Mouse (Mus musculus) lung, postnatal 14 days (tissue): ENCODE results near the gene Fam81a.
A peak's percentile ranks its signal among the peaks of the same experiment; 100 is the strongest.

Source experiments
- DNase-seq: peaks from one replicate; pipeline ENCODE4 v3.0.0; 2021

The Fam81a gene

DNA sequence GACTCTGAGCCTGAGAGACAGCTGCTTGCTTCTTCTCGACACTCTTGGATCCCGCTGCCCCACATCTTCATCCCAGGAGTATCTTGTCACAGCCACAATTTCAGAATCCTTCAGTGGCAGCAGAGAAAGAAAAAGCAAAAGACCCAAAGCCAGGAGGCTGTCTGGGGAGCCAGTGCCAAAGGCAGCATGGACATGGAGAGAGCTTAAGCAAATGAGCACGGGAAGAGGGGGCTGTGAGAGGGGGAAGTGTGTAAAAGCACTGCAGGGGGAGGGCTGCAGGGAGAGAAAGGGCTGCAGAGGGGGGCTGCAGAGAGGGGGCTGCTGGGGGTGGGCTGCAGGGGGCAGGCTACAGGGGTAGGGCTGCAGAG is 93.0 kb downstream of the Fam81a start:
- no peak for DNase-seq

DNA sequence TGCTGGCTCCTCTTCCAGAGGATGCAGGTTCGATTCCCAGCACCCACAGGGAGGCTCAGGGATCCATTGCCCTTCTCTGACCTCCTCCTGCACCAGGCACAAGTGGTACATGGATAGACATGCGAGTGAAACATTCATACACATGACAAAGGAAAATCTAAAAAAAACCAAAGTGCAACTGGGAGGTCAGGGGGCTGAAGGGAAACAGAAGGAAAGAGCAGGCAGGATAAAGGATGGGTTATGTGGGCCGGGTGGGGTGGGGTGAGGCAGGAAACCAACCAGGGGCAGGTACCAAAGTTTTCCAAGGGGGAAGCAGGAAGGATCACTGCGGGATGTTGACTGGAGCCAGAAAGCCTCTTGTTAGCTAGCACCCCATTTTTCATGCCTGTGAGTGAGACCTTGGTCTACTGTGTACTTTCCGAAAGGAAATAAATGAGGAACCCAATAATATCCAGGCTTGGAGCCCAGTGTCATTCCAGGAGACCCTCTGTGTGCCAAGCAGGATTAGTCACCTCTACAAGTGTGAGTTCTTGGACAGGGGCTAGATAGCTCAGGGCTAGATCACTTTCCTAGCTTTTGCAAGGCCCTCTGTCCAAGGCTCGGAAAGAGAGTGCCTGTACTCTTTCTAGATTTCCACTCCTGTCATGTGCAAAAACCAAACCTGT is 93.5 kb downstream of the Fam81a start:
- peak; percentile 6 for DNase-seq

DNA sequence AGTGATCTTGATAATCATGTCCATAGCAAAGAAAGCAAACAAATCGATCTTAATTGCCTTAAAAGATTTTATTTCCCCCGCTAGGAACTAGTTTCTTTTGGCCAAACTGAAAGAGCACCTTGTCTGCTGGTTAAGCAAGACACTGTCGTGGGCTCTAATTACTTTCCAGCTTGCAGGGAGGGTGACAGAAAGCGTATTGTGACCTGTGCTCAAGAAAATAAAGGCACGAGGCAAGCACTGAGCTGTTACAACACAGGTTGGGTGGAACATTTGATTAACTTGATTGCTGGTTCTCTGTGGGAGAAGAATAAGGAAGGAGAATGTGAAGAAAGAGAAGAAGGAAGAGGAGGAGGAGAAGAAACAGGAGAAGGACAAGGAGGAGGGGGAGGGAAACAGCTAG is 94.1 kb downstream of the Fam81a start:
- DNase-seq: no peak

DNA sequence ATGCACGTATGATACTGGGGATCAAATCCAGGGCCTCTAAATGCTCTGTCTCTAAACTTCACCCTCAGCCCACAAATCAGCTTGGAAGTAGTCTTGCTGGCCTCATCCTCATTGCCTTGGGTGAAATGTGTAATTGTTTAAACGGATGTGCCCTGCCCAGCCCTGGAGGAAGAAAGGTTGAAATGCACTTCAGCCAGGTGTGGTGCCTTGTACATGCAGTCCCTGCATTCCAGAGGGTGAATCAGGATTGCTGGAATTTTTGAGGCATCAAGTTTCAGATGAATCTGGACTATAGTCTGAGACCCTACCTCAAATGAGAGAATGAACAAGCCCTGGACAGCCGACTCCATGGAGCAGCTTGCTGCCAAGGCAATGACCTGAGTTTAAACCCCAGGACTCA is 94.5 kb downstream of the Fam81a start:
- DNase-seq: no peak

DNA sequence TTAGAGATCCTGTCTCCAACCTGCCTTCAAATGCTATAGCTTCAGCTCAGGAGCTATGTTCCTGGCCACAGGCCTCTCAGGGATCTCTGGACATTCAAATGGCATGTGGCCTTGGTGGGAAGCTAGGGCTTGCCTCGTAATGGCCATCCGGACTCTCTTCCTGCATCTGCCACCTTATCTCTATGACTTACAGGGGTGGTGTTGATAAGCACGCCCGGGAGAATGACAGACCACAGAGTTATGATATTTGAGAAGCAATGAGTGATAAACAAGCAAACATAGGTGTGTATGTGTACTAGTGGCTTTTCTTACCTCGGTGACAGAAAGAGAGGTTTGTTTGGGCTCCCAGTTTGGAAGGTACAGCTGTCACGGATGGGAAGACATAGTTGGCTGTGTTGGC is 96.1 kb downstream of the Fam81a start:
- no peak for DNase-seq

DNA sequence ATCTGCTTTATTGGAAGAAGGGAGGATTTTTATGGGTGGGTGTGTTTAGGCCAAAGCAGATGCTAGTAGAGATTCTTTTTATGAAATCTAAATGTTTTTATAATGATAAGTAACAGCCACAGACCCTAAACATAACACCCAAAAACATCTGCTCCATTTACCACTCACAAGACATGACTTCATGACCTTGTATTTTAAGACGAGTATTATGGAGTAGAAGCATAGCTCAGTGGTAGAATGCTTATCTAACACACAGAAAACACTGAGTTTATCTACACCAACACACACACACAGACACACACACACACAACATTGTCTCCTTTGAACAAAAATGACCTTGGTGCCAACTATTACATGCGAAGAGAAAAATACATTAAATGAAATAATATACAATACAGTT is 97.5 kb downstream of the Fam81a start:
- DNase-seq: no peak

DNA sequence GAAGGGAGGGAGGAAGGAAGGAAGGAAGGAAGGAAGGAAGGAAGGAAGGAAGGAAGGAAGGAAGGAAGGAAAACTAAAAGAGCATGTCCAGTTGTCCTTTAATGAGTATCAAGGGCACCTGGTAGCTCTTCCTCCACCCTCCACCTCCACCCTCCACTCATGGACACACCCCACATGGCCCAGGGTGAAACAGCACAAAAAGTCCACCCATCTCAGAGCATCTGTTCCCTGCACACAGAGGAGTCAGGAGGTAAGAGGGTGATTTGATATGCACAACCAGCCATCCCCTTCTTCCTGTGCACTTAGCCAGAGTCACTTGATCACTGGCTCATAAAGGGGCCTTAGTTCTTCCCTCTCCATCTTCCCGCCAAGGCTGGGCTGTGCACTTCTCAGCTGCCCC is 99.4 kb downstream of the Fam81a start:
- no peak for DNase-seq

DNA sequence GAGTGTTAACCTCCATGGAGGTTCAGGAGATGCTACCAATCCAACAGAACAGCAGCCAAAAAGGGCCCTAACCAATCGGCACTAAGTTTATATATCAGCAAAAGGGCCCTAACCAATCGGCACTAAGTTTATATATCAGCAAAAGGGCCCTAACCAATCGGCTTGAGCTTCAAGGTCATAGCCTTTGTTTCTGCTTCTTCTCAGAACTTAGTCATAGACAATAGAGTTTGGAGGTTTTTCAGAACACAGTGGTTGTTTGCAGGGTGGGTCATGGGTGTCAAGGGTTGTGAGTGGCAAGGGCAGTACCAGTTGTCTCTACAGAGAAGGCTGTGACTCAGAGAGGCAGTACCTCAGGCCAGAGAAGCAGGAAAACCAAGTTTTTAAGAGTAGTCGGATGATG is 100.2 kb downstream of the Fam81a start:
- no peak for DNase-seq

DNA sequence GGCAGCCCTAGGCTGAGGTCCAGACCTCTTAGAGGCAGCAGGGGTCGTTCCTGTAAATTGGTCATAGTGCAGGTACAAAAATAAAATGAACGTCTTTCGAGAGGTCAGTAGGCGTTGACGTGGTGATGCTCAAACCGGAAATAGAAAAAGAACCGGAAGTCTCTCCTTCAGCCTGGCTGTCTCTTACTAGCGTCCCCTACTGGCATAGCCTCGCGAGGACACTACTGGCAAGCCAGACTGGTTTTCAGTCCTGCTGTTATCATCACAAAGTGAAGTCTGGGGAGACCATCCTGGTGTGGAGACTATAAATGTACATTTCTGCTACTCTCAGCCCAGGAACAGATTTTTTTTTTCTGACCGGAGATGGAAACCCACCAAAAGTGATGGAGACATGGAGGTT is 101.8 kb downstream of the Fam81a start:
- DNase-seq: no peak

DNA sequence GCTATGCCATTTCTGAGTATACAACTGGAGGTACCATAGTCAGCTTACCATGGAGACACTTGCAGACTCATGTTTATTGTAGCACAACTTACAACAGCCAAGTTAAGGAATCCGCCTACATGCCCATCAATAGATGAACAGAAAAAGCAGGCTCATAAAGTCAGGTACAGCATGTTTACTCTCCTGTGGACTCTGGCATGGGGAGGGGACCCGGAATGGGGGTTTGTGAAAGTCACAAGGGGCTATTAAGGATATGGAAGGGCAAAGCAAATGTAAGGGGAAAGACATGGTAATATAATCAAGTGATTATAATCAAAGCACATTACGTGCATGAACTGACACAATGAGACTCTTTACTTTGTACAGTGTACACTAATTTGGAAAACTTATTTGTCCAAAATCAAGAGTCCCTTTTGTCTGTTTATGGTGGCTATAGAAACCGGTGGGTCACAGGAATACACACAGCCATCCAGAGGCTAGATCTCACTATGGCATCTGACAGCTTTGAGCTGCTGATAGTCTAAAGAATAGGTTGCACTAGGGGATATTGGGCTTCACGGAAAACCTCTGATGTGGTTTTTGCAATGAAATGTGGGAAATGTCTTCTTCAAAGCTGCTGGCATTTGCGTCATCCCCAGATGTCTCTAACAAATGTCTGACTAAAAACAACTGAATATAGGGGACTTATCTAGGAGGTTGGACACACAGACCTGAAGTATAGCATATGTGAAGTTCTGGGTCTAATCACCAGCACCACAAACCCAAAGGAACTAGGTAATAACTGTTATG is 102.6 kb downstream of the Fam81a start:
- DNase-seq: no peak
